ENCODE assay signal across 20 mouse cellular contexts in the genomic region with DNA sequence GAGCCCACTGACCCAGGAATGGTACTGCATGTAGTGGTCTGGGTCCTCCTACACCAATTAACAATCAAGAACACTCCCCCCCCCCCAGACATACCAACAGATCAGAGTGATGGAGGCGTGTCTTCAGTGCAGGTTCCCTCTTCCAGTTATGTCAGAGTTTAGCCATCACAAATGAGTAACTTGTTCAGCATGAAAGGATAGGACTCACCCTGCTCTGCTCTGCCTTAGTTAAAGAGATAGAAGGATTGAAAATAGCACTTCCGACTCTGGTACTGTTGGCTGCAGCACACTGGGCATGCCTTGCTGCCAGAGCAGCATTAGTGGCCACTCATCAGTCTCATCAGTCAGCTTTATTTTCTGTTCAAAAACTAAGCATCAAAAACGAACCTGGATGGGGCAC.
"Had no signal": no experiment of that assay in that cellular context is flagged by ENCODE, and none has a peak within 500 bp of the region (broad histone marks: within the 10 kb centered on the region; RNA-seq: fewer than 3 reads in every experiment).

No protein-coding gene starts in this region.

- H3K9ac ChIP-seq: limb, embryonic 12.5 days; limb, embryonic 15.5 days; liver, embryonic 14.5 days; liver, postnatal 0 days; lung, embryonic 14.5 days; midbrain, embryonic 12.5 days; neural tube, embryonic 13.5 days had no signal

- H3K4me3 ChIP-seq: limb, embryonic 12.5 days; limb, embryonic 15.5 days; midbrain, embryonic 12.5 days; myocyte; neural tube, embryonic 13.5 days had no signal

- H3K4me2 ChIP-seq: limb, embryonic 12.5 days; limb, embryonic 15.5 days; liver, embryonic 11.5 days; lung, embryonic 14.5 days; midbrain, embryonic 12.5 days; neural tube, embryonic 13.5 days had no signal

- H3K27me3 ChIP-seq: limb, embryonic 12.5 days; limb, embryonic 15.5 days; midbrain, embryonic 12.5 days; neural tube, embryonic 13.5 days had no signal

- H3K27ac ChIP-seq: hindbrain, postnatal 0 days; limb, embryonic 12.5 days; limb, embryonic 15.5 days; liver, embryonic 14.5 days; macrophage; midbrain, embryonic 12.5 days; neural tube, embryonic 13.5 days had no signal

- DNase-seq: left cerebral cortex, postnatal 4 days; liver, postnatal 0 days; lung, embryonic 14.5 days; retina, postnatal 1 day; right cerebral cortex, postnatal 25 days; thymus, adult 18-20 months; thymus, postnatal 36 days had no signal

- H3K4me1 ChIP-seq: limb, embryonic 12.5 days; limb, embryonic 15.5 days; midbrain, embryonic 12.5 days; neural tube, embryonic 13.5 days had no signal

- H3K9me3 ChIP-seq: limb, embryonic 12.5 days; limb, embryonic 15.5 days; midbrain, embryonic 12.5 days; neural tube, embryonic 13.5 days had no signal

- H3K36me3 ChIP-seq: limb, embryonic 12.5 days; midbrain, embryonic 12.5 days; neural tube, embryonic 13.5 days had no signal

- ATAC-seq: hindbrain, postnatal 0 days; inflammation-experienced regulatory T-cells, adult 6 months; intestine, embryonic 16.5 days; liver, postnatal 0 days; lung, postnatal 0 days; midbrain, embryonic 16.5 days had no signal
